Mouse (Mus musculus) neural tube, embryonic 14.5 days (tissue): ENCODE data around the gene Cdk14. TPM values are rescaled to one million over a fixed set of nuclear protein-coding genes. Genes with fewer than 3 reads are reported as not detected.

Experiments
- ATAC-seq: fragments of 200-750 bp; cut with Nextera tagmentation; 2 replicates; pipeline ENCODE4 v1.8.0; 2017; ENCODE audit warnings: low read depth, mild to moderate bottlenecking, moderate TSS enrichment, moderate library complexity
- H3K27ac ChIP-seq: fragments of 300-500 bp; sonication (generic); 2 replicates; pipeline ENCODE4 v1.5.1; 2014; ENCODE audit warnings: low read depth, mild to moderate bottlenecking, control low read depth, low read length, moderate library complexity, mixed read lengths
- H3K27me3 ChIP-seq: fragments of 300-500 bp; sonication (generic); 2 replicates; pipeline ENCODE4 v1.6.1; 2014; ENCODE audit warnings: low read length; ENCODE audit not compliant: control insufficient read depth, insufficient read depth
- H3K36me3 ChIP-seq: fragments of 300-500 bp; sonication (generic); 2 replicates; pipeline ENCODE4 v1.6.1; 2014; ENCODE audit warnings: low read length, mixed read lengths; ENCODE audit not compliant: control insufficient read depth, insufficient read depth
- H3K4me1 ChIP-seq: fragments of 300-500 bp; sonication (generic); 2 replicates; pipeline ENCODE4 v1.6.1; 2014; ENCODE audit warnings: low read length; ENCODE audit not compliant: control insufficient read depth, insufficient read depth
- H3K4me2 ChIP-seq: fragments of 300-500 bp; sonication (generic); 2 replicates; pipeline ENCODE4 v1.6.1; 2014; ENCODE audit warnings: mild to moderate bottlenecking, low read depth, low read length, control low read depth
- H3K4me3 ChIP-seq: fragments of 300-500 bp; sonication (generic); 2 replicates; pipeline ENCODE4 v1.5.1; 2014; ENCODE audit warnings: low read depth, low read length, control low read depth, mixed read lengths
- H3K9ac ChIP-seq: fragments of 300-500 bp; sonication (generic); replicated peaks from 2 replicates; pipeline ENCODE4 v1.6.1; 2014; ENCODE audit warnings: low read depth, mild to moderate bottlenecking, control low read depth, low read length, mixed read lengths
- H3K9me3 ChIP-seq: fragments of 300-500 bp; sonication (generic); 2 replicates; pipeline ENCODE4 v1.6.1; 2016; ENCODE audit warnings: low read length; ENCODE audit not compliant: control insufficient read depth
- WGBS: fragments of 180-500 bp; shearing (Covaris S2); extraction: QIAGEN DNeasy Blood & Tissue Kit; methylation state at CpG from one replicate; pipeline ENCODE4 v1.1.7; 2014; 5-methylcytosine and 5-hydroxymethylcytosine counted together
- polyA plus RNA-seq: library from polyadenylated mRNA; unstranded; fragments of >200 nt; fragmentation: Nextera tagmentation; extraction: Ambion mirVana; gene quantifications from 2 replicates; pipeline ENCODE4 v1.2.1, GENCODE M21; 2014

Cdk14 gene
- polyA plus RNA-seq, 1 experiment from 2014 or later = 53.5 TPM

- ATAC-seq = no peak
These were observed 155.4 kb downstream of the Cdk14 start for GRCm38 (mm10) chr5:5264712-5265111.

GRCm38 (mm10) chr5:5261725-5262296, 158.3 kb downstream of the Cdk14 start:
- H3K36me3 ChIP-seq = no peaks in the 10 kb centered on the region
- H3K27me3 ChIP-seq = no peaks in the 10 kb centered on the region
- H3K9ac ChIP-seq = no peak overlapping the region
- no peak overlapping the region for H3K4me2 ChIP-seq
- H3K4me1 ChIP-seq = peaks cover 4% of the 10 kb centered on the region; the same call in 1 of the 2 replicates
- 76% methylated on average over 14 of the region's 14 CpGs for WGBS
- ATAC-seq = no peak
- no peaks in the 10 kb centered on the region for H3K9me3 ChIP-seq
- H3K27ac ChIP-seq = no peak overlapping the region
- no peak overlapping the region for H3K4me3 ChIP-seq

More at GRCm38 (mm10) chr5:5264712-5265111, 155.4 kb downstream of the Cdk14 start:
- H3K9me3 ChIP-seq = no peaks in the 10 kb centered on the region
- no peaks in the 10 kb centered on the region for H3K36me3 ChIP-seq
- H3K9ac ChIP-seq = 0 out of 2 replicates have a peak overlapping the region, but pooled peaks have one; percentile 41
- peak overlapping the region; percentile 21 for H3K4me3 ChIP-seq
- peaks cover 4% of the 10 kb centered on the region; the same call in 1 of the 2 replicates for H3K4me1 ChIP-seq
- 74% methylated on average over 2 of the region's 2 CpGs for WGBS
- H3K27me3 ChIP-seq = no peaks in the 10 kb centered on the region
- peak overlapping the region; percentile 16; the same call in 1 of the 2 replicates for H3K27ac ChIP-seq
- H3K4me2 ChIP-seq = peak overlapping the region; percentile 46

GRCm38 (mm10) chr5:5260966-5261724, 159.0 kb downstream of the Cdk14 start:
- Histone ChIP-seq H3K4me1 (peaks cover 4% of the 10 kb centered on the region; the same call in 1 of the 2 replicates), H3K27me3 (no peaks in the 10 kb centered on the region), H3K36me3 (no peaks in the 10 kb centered on the region), H3K4me3 (no peak overlapping the region), H3K27ac (no peak overlapping the region), H3K4me2 (no peak overlapping the region), H3K9ac (no peak overlapping the region), H3K9me3 (no peaks in the 10 kb centered on the region)
- 63% methylated on average over 14 of the region's 14 CpGs for WGBS
- no peak for ATAC-seq

DNA sequence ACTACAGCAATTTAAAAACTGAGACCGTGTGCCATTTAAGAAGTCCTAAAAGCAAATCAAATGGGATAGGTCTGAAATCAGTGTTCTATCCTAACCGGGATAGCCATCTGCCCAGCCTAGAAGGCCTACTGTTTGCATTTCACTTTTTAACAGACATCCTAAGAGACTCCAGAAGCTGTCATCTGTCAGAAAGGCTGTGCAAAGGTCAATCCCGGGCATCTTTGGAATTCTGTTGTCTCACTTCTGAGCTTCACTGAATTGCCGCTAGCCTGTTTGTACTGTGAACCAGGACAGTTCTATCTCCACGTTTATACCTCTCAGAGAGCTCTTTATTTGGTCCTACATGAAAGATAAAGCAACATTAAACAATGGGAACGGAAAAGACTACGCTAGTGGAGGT, 159.8 kb downstream of the Cdk14 start:
- Histone ChIP-seq H3K9ac (no peak overlapping the region), H3K4me2 (no peak overlapping the region), H3K36me3 (no peaks in the 10 kb centered on the region), H3K4me1 (peaks cover 4% of the 10 kb centered on the region; the same call in 1 of the 2 replicates), H3K9me3 (no peaks in the 10 kb centered on the region), H3K27me3 (no peaks in the 10 kb centered on the region), H3K27ac (no peak overlapping the region), H3K4me3 (no peak overlapping the region)
- ATAC-seq = no peak
- 76% methylated on average over 7 of the region's 7 CpGs for WGBS

GRCm38 (mm10) chr5:5254391-5254790, 165.7 kb downstream of the Cdk14 start:
- Histone ChIP-seq H3K9me3 (no peaks in the 10 kb centered on the region), H3K27ac (no peak overlapping the region), H3K4me1 (no peaks in the 10 kb centered on the region), H3K9ac (no peak overlapping the region), H3K36me3 (no peaks in the 10 kb centered on the region), H3K27me3 (no peaks in the 10 kb centered on the region), H3K4me3 (no peak overlapping the region), H3K4me2 (no peak overlapping the region)
- ATAC-seq = no peak
- WGBS = 91% methylated on average over 6 of the region's 6 CpGs

GRCm38 (mm10) chr5:5253177-5253576, 166.9 kb downstream of the Cdk14 start:
- Histone ChIP-seq H3K27ac (no peak overlapping the region), H3K9ac (no peak overlapping the region), H3K9me3 (no peaks in the 10 kb centered on the region), H3K4me2 (no peak overlapping the region), H3K27me3 (no peaks in the 10 kb centered on the region), H3K4me3 (no peak overlapping the region), H3K4me1 (no peaks in the 10 kb centered on the region), H3K36me3 (no peaks in the 10 kb centered on the region)
- no peak for ATAC-seq
- 95% methylated on average over 3 of the region's 3 CpGs for WGBS

- Histone ChIP-seq H3K4me1 (no peaks in the 10 kb centered on the region), H3K9me3 (no peaks in the 10 kb centered on the region), H3K36me3 (no peaks in the 10 kb centered on the region), H3K9ac (no peak overlapping the region), H3K4me2 (no peak overlapping the region), H3K27ac (no peak overlapping the region), H3K4me3 (no peak overlapping the region), H3K27me3 (no peaks in the 10 kb centered on the region)
- WGBS = 96% methylated on average over 6 of the region's 6 CpGs
- no peak for ATAC-seq
These were observed 172.4 kb downstream of the Cdk14 start for GRCm38 (mm10) chr5:5247671-5248070.

- Histone ChIP-seq H3K4me1 (no peaks in the 10 kb centered on the region), H3K27me3 (no peaks in the 10 kb centered on the region), H3K9me3 (no peaks in the 10 kb centered on the region), H3K4me3 (no peak overlapping the region), H3K9ac (no peak overlapping the region), H3K4me2 (no peak overlapping the region), H3K36me3 (no peaks in the 10 kb centered on the region), H3K27ac (no peak overlapping the region)
- peak; percentile 31; the same call in 1 of the 2 replicates for ATAC-seq
- 80% methylated on average over 2 of the region's 2 CpGs for WGBS
These were observed 173.5 kb downstream of the Cdk14 start for GRCm38 (mm10) chr5:5246534-5247175.

GRCm38 (mm10) chr5:5245182-5245581, 174.9 kb downstream of the Cdk14 start:
- Histone ChIP-seq H3K4me3 (no peak overlapping the region), H3K9me3 (no peaks in the 10 kb centered on the region), H3K4me1 (no peaks in the 10 kb centered on the region), H3K27ac (no peak overlapping the region), H3K4me2 (no peak overlapping the region), H3K27me3 (no peaks in the 10 kb centered on the region), H3K9ac (no peak overlapping the region), H3K36me3 (no peaks in the 10 kb centered on the region)
- WGBS = 96% methylated on average over 7 of the region's 7 CpGs
- no peak for ATAC-seq
